Comparison of ENCODE assay signal across 7 mouse cellular contexts in genomic region chr3:108590786-108591529, GRCm38 (mm10). TPM values are rescaled to one million over a fixed set of nuclear protein-coding genes. Genes with fewer than 3 reads are reported as not detected.
A peak's percentile ranks its signal among the peaks of the same experiment; 100 is the strongest.
DNase-seq lines count a peak whose midpoint lies in the region; ATAC-seq lines count a peak whose summit lies in the region.

Wdr47 (plus strand) TSS chr3:108591279.

- peak within 1 kb of the TSS; percentile 92 for H3K4me3 ChIP-seq in intestine, embryonic 15.5 days (replicated peaks)
- H3K4me3 ChIP-seq in midbrain, embryonic 10.5 days = peak within 1 kb of the TSS; percentile 99

- 5% methylated on average over 44 of the region's 44 CpGs for WGBS in intestine, embryonic 15.5 days
- 5% methylated on average over 44 of the region's 44 CpGs for WGBS in midbrain, embryonic 10.5 days

- H3K27ac ChIP-seq in intestine, embryonic 15.5 days = peak within 1 kb of the TSS; percentile 79
- peak within 1 kb of the TSS; percentile 92 for H3K27ac ChIP-seq in midbrain, embryonic 10.5 days (replicated peaks)

- H3K4me2 ChIP-seq in intestine, embryonic 15.5 days (replicated peaks) = peak within 1 kb of the TSS; percentile 100

- peak within 1 kb of the TSS; percentile 75 for H3K9ac ChIP-seq in intestine, embryonic 15.5 days

- no peaks in the 10 kb centered on the region for H3K27me3 ChIP-seq in intestine, embryonic 15.5 days (replicated peaks)
- H3K27me3 ChIP-seq in midbrain, embryonic 10.5 days (ENCODE audit: low read depth, poor library complexity, severe bottlenecking) = no peaks in the 10 kb centered on the region

- no peaks in the 10 kb centered on the region for H3K9me3 ChIP-seq in intestine, embryonic 15.5 days
- H3K9me3 ChIP-seq in midbrain, embryonic 10.5 days (replicated peaks) = no peaks in the 10 kb centered on the region

- DNase-seq in adrenal gland, adult 2 months = peak; percentile 99
- DNase-seq in embryo, embryonic 11.5 days (ENCODE audit: low read depth, low spot score) = peak; percentile 92
- DNase-seq in gastrocnemius, postnatal 36 days = peak; percentile 90 to 93
- DNase-seq in left cerebral cortex, postnatal 25 days (ENCODE audit: low spot score in 2 of 2) = peak; percentile 96 to 98
- peak; percentile 97 for DNase-seq in midbrain, embryonic 10.5 days (ENCODE audit: low spot score)
- DNase-seq in right cerebral cortex, postnatal 4 days = peak; percentile 91

- H3K4me1 ChIP-seq in intestine, embryonic 15.5 days (replicated peaks) = no peaks in the 10 kb centered on the region
- peaks cover 30% of the 10 kb centered on the region for H3K4me1 ChIP-seq in midbrain, embryonic 10.5 days

- intact Hi-C loops in gastrocnemius, postnatal 36 days (cut with DNase I) = loop anchor here (5.0 kb wide), 1 partner anchor 61 kb away; the partner anchor contains the start of gene Clcc1
- intact Hi-C loops in left cerebral cortex, postnatal 25 days (cut with DNase I) = loop anchor here (1.0 to 2.0 kb wide), 2 partner anchors 16 to 55 kb away; partner anchors contain the start of gene 5330417C22Rik

- H3K36me3 ChIP-seq in intestine, embryonic 15.5 days = no peaks in the 10 kb centered on the region
- H3K36me3 ChIP-seq in midbrain, embryonic 10.5 days = no peaks in the 10 kb centered on the region

- ATAC-seq in intestine, embryonic 15.5 days = peak; percentile 100

RNA-seq across cellular contexts. Expression of gene Wdr47, which starts in this region (rescaled TPM):
- 10 to 100 TPM; 10.0 to 14.6 TPM for total RNA-seq in adrenal gland, adult 2 months (2021)
- polyA plus RNA-seq in adrenal gland, adult 2 months (2012; rRNA removed) = 3.6 and 3.7 TPM in 2 replicates
- 1 to 10 TPM; 4.3 TPM for total RNA-seq in gastrocnemius, postnatal 36 days (2021)
- 7.0 and 8.7 TPM in 2 replicates for polyA plus RNA-seq in intestine, embryonic 15.5 days (2015; fragmentation: Nextera tagmentation; extraction: Ambion mirVana)
- 100 to 1,000 TPM; 127 to 137 TPM for total RNA-seq in left cerebral cortex, postnatal 25 days (2021)
- 23.6 and 36.5 TPM in 2 replicates for polyA plus RNA-seq in midbrain, embryonic 10.5 days (2016; fragmentation: Nextera tagmentation; extraction: Ambion mirVana)

Comparison
In these comparisons a context has a peak if more than half of its experiments do, and no peak if none do; other contexts are left out.
1. Peak in every context shown above with its lines: DNase-seq, ATAC-seq, H3K4me3 ChIP-seq and H3K27ac ChIP-seq.
2. RNA of gene Wdr47 (total RNA-seq): 127 to 137 TPM in left cerebral cortex, postnatal 25 days; 10.0 to 14.6 TPM in adrenal gland, adult 2 months and 4.3 TPM in gastrocnemius, postnatal 36 days; every median in the first group is over 4 times any median in the second.